Mouse (Mus musculus) liver, embryonic 13.5 days (tissue): ENCODE results near the gene Grin2a. TPM values are rescaled to one million over a fixed set of nuclear protein-coding genes. Genes with fewer than 3 reads are reported as not detected.
"Not testable (repeated sequence)": the region's sequence is repeated elsewhere in the genome, so short reads cannot be mapped to it uniquely, and the experiment has no call there.

Experiments
- ATAC-seq: fragments of 200-750 bp; cut with Nextera tagmentation; 2 replicates; pipeline ENCODE4 v1.8.0; 2017; ENCODE audit warnings: low read depth, mild to moderate bottlenecking, moderate number of reproducible peaks, moderate library complexity
- DNase-seq: peaks from one replicate; pipeline ENCODE4 v3.0.0; 2022
- H3K27ac ChIP-seq: fragments of 300-500 bp; sonication (generic); 2 replicates; pipeline ENCODE4 v1.5.1; 2015; ENCODE audit warnings: moderate library complexity, mild to moderate bottlenecking, inconsistent platforms
- H3K27me3 ChIP-seq: fragments of 300-500 bp; sonication (generic); 2 replicates; pipeline ENCODE4 v1.6.1; 2015; ENCODE audit warnings: mild to moderate bottlenecking, inconsistent platforms
- H3K36me3 ChIP-seq: fragments of 300-500 bp; sonication (generic); 2 replicates; pipeline ENCODE4 v1.6.1; 2015; ENCODE audit warnings: mild to moderate bottlenecking, inconsistent platforms
- H3K4me1 ChIP-seq: fragments of 300-500 bp; sonication (generic); replicated peaks from 2 replicates; pipeline ENCODE4 v1.6.1; 2015; ENCODE audit warnings: inconsistent platforms
- H3K4me2 ChIP-seq: fragments of 300-500 bp; sonication (generic); 2 replicates; pipeline ENCODE4 v1.6.1; 2015; ENCODE audit warnings: inconsistent platforms, mild to moderate bottlenecking, moderate library complexity
- H3K4me3 ChIP-seq: fragments of 300-500 bp; sonication (generic); replicated peaks from 2 replicates; pipeline ENCODE4 v1.5.1; 2015; ENCODE audit warnings: mild to moderate bottlenecking, inconsistent platforms
- H3K9ac ChIP-seq: fragments of 300-500 bp; sonication (generic); 2 replicates; pipeline ENCODE4 v1.6.1; 2015; ENCODE audit warnings: mild to moderate bottlenecking, inconsistent platforms
- H3K9me3 ChIP-seq: fragments of 300-500 bp; sonication (generic); replicated peaks from 2 replicates; pipeline ENCODE4 v1.6.1; 2016; ENCODE audit warnings: inconsistent platforms
- WGBS: fragments of 180-500 bp; shearing (Covaris S2); methylation state at CpG from one replicate; pipeline ENCODE4 v1.1.7; 2015; ENCODE audit not compliant: insufficient replicate concordance; 5-methylcytosine and 5-hydroxymethylcytosine counted together
- polyA plus RNA-seq: library from polyadenylated mRNA; unstranded; fragments of >200 nt; fragmentation: Nextera tagmentation; extraction: Ambion mirVana; gene quantifications from 2 replicates; pipeline ENCODE4 v1.2.1, GENCODE M21; 2015

Grin2a gene
- polyA plus RNA-seq, 1 experiment from 2014 or later, result 0.01 TPM

DNA sequence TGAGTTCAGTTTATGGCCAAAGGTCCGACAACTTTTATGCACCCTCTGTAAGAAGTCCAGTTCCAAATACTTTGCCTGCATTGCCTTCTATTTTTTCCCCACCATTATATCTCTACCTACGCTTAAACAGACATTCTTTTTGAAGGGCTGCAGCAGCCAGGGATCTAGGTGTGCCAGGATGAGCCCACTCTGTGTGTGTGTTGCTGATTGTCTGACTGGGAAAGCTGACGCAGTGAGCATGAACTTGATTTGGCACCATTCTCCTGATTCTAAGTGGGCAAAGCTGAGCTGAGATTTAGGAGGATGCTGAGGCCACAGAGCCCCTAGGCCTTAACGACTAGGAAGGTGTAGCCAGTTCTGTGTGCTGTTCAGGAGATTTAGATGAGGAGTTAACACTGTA, 378.6 kb downstream of the Grin2a start:
- Histone ChIP-seq H3K9me3 (no peaks in the 10 kb centered on the region), H3K36me3 (no peaks in the 10 kb centered on the region), H3K4me3 (no peak overlapping the region), H3K27me3 (no peaks in the 10 kb centered on the region), H3K9ac (no peak overlapping the region), H3K4me1 (no peaks in the 10 kb centered on the region), H3K4me2 (no peak overlapping the region), H3K27ac (no peak overlapping the region)
- ATAC-seq (no peak), DNase-seq (no peak)
- WGBS, result 59% methylated on average over 4 of the region's 4 CpGs

DNA sequence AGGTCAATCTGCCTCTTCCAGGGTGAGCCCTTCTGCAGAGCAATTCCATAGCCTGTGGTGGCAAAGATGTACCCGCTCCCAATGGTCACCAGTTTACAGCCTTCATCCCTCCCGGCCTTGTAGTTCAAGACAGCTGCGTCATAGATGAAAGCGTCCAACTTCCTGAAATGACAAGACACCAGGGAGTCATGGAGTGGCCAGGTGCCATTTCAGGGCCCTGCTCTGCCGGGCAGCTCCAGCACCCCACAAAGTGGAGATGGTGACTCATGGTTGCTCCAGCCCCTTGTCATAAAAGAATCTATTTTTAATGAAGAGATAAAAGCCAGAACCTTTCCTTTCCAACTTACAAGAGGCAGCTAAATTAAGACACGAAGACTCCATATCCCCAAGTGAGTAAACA, 382.8 kb downstream of the Grin2a start:
- ATAC-seq, H3K27ac ChIP-seq, H3K4me2 ChIP-seq, H3K4me3 ChIP-seq, H3K27me3 ChIP-seq, DNase-seq, H3K9ac ChIP-seq, H3K36me3 ChIP-seq, H3K9me3 ChIP-seq, H3K4me1 ChIP-seq: not testable (repeated sequence)
- 69% methylated on average over 6 of the region's 6 CpGs for WGBS

DNA sequence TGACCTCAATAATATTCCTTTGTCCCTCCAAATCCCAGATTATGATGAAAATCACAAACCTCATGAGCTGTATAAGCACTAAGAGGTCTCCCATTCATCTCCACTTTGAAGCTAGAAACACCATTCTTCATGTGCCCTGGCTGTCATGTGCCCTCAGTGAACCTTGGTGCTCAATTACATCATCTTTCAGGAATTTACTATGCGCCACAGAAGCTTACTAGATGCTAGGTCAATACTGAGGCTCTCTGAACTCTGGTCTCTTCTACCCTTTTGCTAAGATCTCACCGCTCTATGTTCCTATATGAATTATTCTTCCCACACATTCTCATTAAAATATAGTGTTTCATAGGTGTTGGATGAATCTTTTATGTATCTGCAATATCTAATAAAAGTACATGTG, 387.9 kb downstream of the Grin2a start:
- H3K4me2 ChIP-seq, result no peak overlapping the region
- no peak overlapping the region for H3K27ac ChIP-seq
- no peaks in the 10 kb centered on the region for H3K36me3 ChIP-seq
- 52% methylated on average over 2 of the region's 2 CpGs for WGBS
- H3K9ac ChIP-seq, result no peak overlapping the region
- DNase-seq (no peak), ATAC-seq (no peak)
- no peaks in the 10 kb centered on the region for H3K9me3 ChIP-seq
- no peaks in the 10 kb centered on the region for H3K27me3 ChIP-seq
- H3K4me1 ChIP-seq, result no peaks in the 10 kb centered on the region
- H3K4me3 ChIP-seq, result no peak overlapping the region

DNA sequence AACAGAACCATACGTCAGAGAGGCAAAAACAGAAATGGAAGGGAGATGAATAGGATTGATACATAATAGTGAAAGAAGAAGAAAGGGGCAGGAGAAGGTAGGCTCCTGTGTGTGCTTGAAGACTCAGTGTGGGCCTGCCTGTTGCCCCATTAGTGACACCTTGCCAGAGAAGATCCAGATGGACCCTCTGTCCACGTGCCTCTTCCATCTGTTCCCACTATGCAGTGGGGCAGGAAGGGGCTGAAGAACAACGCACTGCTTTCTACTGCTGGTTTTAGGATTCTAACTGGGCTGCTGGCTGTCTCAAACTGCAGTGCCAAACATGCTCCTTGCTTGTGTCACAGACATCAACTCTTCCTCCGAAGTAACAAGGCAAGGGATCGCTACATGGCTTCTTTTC, 391.4 kb downstream of the Grin2a start:
- H3K27ac ChIP-seq, result no peak overlapping the region
- ATAC-seq, result no peak
- H3K4me1 ChIP-seq, result no peaks in the 10 kb centered on the region
- 66% methylated on average over 5 of the region's 5 CpGs for WGBS
- no peaks in the 10 kb centered on the region for H3K36me3 ChIP-seq
- H3K9me3 ChIP-seq, result no peaks in the 10 kb centered on the region
- H3K9ac ChIP-seq, result no peak overlapping the region
- H3K4me2 ChIP-seq, result no peak overlapping the region
- H3K4me3 ChIP-seq, result no peak overlapping the region
- no peak for DNase-seq
- no peaks in the 10 kb centered on the region for H3K27me3 ChIP-seq

DNA sequence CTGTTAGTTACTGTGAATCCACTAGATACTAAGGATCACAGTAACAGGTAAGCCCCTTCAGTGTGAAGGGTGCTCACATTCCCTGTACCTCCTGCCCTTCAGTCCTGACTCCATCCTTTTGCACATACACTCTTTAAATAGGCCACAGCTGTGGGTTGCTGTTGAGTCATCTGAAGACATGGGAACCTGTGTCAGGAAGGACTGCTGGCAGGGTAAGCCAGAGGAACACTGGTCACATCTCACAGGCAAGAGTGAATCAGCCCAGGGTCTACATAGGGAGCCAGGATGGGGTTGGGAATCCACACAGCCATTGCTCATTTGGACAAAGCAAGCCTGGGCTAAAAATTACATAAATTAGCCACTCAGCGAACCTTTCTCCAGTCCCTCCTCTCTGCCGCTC, 392.8 kb downstream of the Grin2a start:
- H3K4me3 ChIP-seq, result no peak overlapping the region
- no peaks in the 10 kb centered on the region for H3K9me3 ChIP-seq
- WGBS, result 80% methylated on average over 2 of the region's 2 CpGs
- H3K4me1 ChIP-seq, result no peaks in the 10 kb centered on the region
- no peaks in the 10 kb centered on the region for H3K27me3 ChIP-seq
- no peak for DNase-seq
- no peaks in the 10 kb centered on the region for H3K36me3 ChIP-seq
- ATAC-seq, result no peak
- no peak overlapping the region for H3K4me2 ChIP-seq
- no peak overlapping the region for H3K9ac ChIP-seq
- no peak overlapping the region for H3K27ac ChIP-seq

DNA sequence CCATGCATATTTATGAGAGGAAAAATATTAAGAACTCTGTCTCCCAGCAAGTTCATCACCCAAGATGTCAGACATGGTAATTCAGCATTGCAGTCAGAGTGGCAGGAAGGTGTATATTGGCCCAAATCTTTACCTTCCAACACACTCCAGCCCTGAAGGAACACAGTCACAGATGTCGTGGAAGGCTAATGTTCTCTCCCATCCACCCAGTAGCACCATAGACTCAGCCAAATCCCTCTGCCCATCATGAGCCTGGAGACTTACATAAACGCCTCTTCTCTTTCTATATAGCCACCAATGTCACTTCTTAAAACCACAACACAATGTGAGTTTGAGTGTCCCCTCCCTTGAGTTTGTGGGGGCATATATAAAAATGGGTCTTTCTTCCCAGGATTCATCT, 406.2 kb downstream of the Grin2a start:
- Histone ChIP-seq H3K9ac (no peak overlapping the region), H3K4me3 (no peak overlapping the region), H3K27ac (no peak overlapping the region), H3K36me3 (no peaks in the 10 kb centered on the region), H3K9me3 (no peaks in the 10 kb centered on the region), H3K27me3 (no peaks in the 10 kb centered on the region), H3K4me2 (no peak overlapping the region), H3K4me1 (no peaks in the 10 kb centered on the region)
- ATAC-seq (no peak), DNase-seq (no peak)
- WGBS, result 48% methylated on average over 2 of the region's 2 CpGs

DNA sequence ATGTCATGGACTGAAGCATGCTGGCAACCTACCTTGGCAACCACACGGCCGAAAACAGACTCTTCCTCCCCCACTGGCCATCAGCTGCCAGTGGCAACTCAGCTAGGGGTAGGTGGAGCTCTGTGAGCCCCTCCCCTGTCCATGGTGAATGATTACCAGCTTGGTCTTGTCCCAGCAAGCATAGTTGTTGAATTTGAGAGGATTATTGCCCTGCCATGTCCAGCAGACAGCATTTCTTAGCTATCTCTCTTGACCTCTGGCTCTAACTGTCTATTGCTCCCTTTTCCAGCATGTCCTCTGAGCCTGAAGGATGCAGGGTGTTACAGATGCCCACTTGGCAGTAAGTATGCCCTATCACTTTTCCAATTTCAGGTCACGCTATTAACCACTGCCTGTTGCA, 406.9 kb downstream of the Grin2a start:
- Histone ChIP-seq H3K27ac (no peak overlapping the region), H3K4me3 (no peak overlapping the region), H3K27me3 (no peaks in the 10 kb centered on the region), H3K4me2 (no peak overlapping the region), H3K9me3 (no peaks in the 10 kb centered on the region), H3K4me1 (no peaks in the 10 kb centered on the region), H3K36me3 (no peaks in the 10 kb centered on the region), H3K9ac (no peak overlapping the region)
- no peak for ATAC-seq
- DNase-seq, result no peak
- 51% methylated on average over 3 of the region's 3 CpGs for WGBS

DNA sequence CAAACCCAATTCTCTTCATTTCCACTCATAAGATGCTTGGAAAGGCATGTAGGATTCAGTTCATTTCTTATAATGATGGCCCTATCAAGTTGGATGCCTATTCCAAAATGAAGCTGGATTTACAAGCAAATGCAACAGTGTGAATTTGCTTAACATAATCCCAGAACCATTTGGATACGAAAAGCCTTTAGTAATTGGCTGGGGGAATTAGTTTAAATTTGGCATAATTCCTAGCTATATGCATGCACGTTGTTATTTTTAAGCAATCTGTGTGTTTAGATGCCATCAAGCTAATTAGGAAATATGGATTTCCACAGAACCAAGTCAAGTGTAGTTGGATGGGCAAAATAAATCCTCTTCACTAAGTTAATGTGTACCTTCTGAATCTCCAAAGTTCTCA, 411.4 kb downstream of the Grin2a start:
- Histone ChIP-seq H3K27me3 (no peaks in the 10 kb centered on the region), H3K9ac (no peak overlapping the region), H3K4me2 (no peak overlapping the region), H3K4me3 (no peak overlapping the region), H3K27ac (no peak overlapping the region), H3K36me3 (no peaks in the 10 kb centered on the region), H3K4me1 (no peaks in the 10 kb centered on the region), H3K9me3 (no peaks in the 10 kb centered on the region)
- 56% methylated on average over 2 of the region's 2 CpGs for WGBS
- DNase-seq (no peak), ATAC-seq (no peak)

DNA sequence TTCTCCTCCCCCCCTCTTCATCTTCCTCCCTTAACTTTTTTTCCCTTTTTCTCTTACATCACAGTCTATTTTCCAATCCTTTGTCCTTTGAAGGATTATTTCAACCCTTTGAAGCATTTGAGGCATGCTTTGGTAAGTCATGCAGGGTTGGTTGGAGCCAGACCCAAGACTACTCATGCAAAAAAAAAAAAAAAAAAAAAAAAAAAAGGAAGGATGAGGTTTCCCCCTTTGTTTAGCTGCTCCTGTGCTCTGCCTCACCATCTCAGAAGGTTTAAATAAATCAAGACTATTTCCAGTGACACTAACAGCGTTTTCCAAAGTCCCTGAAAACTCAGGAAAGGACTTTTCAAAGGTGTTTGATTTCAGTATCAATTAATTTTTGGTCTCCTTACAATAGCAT, 423.6 kb downstream of the Grin2a start:
- no peaks in the 10 kb centered on the region for H3K27me3 ChIP-seq
- ATAC-seq (no peak), DNase-seq (no peak)
- H3K9me3 ChIP-seq, result no peaks in the 10 kb centered on the region
- H3K9ac ChIP-seq, result no peak overlapping the region
- H3K4me3 ChIP-seq, result no peak overlapping the region
- H3K36me3 ChIP-seq, result no peaks in the 10 kb centered on the region
- WGBS, result 33% methylated on average over 1 of the region's 1 CpGs
- H3K4me2 ChIP-seq, result no peak overlapping the region
- no peak overlapping the region for H3K27ac ChIP-seq
- H3K4me1 ChIP-seq, result no peaks in the 10 kb centered on the region

DNA sequence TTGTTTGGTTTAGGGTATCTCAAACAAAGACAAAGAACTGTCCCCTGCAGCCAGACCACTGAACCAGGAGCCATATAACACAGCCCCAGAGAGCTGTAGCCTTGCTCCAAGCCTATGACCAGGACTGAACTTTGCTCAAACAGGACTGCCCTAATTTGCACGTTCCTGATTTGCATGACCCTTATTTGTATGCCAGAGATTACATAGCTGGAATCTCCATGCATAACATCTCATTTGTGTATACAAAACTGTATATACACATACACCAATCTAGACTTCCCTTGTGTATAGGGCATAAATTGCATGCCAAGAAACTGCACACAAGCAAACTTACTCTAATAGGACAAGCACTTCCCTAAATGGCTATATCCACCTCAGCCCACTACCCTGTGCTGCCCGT, 428.1 kb downstream of the Grin2a start:
- 30% methylated on average over 2 of the region's 2 CpGs for WGBS
- no peak overlapping the region for H3K9ac ChIP-seq
- ATAC-seq, result no peak

DNA sequence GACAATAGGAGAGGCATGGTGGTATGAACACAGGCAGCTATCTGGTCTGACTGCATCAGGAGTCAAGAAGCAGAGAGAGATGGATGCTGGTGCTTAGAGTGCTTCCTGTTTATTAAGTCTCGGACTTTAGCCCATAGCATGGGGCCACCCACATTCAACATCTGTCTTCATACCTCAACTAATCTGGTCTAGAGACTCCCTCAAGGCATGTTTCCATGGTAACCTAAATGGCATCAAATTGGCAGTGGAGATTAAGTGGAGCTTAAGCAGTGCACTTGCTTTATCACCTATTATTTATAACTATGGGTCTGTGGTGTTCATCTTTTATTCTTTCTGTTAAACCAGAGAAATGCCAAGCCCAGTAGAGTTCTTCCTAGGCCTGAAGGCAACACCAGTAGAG, 433.5 kb downstream of the Grin2a start:
- Histone ChIP-seq H3K9ac (no peak overlapping the region), H3K4me2 (no peak overlapping the region), H3K27me3 (no peaks in the 10 kb centered on the region), H3K4me3 (no peak overlapping the region), H3K27ac (no peak overlapping the region), H3K4me1 (no peaks in the 10 kb centered on the region), H3K36me3 (no peaks in the 10 kb centered on the region), H3K9me3 (no peaks in the 10 kb centered on the region)
- WGBS, result 28% methylated on average over 1 of the region's 1 CpGs
- no peak for DNase-seq
- no peak for ATAC-seq

More for the DNA sequence above, 428.1 kb downstream of the Grin2a start:
- Histone ChIP-seq H3K4me3 (no peak overlapping the region), H3K4me1 (no peaks in the 10 kb centered on the region), H3K27ac (no peak overlapping the region), H3K4me2 (no peak overlapping the region), H3K9me3 (no peaks in the 10 kb centered on the region), H3K27me3 (no peaks in the 10 kb centered on the region), H3K36me3 (no peaks in the 10 kb centered on the region)
- no peak for DNase-seq

DNA sequence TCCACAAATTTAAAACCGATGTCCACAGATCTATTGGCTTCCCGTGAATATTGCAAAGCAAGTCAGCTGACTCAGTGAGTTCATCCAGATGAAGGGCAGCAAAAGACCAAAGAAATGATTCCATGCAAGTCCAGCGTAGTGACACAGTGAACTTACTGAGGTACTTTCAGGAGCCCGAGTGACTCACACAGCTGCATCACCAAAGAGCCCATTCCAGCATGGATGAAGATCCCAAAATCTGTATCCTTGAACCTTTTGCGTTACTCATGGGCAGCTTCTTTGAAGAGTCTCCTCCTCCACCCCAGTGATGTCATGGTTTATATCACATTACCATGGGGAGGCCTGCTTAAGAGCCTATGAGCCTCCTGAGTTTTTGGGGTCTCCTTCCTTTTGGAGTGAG, 460.2 kb downstream of the Grin2a start:
- Histone ChIP-seq H3K4me1 (no peaks in the 10 kb centered on the region), H3K27me3 (no peaks in the 10 kb centered on the region), H3K36me3 (no peaks in the 10 kb centered on the region), H3K9ac (no peak overlapping the region), H3K9me3 (no peaks in the 10 kb centered on the region), H3K4me3 (no peak overlapping the region), H3K27ac (no peak overlapping the region), H3K4me2 (no peak overlapping the region)
- no peak for DNase-seq
- 60% methylated on average over 5 of the region's 5 CpGs for WGBS
- ATAC-seq, result no peak
